Mouse (Mus musculus) MEL-GATA-1-ER (cell line): Measurements from ENCODE around the gene Dock9.

Experiments
- DNase-seq: peaks from one replicate; pipeline ENCODE4 v3.0.0-alpha.2; 2012; ENCODE audit warnings: low read depth; ENCODE audit errors: extremely low read depth

Gene Dock9

DNA sequence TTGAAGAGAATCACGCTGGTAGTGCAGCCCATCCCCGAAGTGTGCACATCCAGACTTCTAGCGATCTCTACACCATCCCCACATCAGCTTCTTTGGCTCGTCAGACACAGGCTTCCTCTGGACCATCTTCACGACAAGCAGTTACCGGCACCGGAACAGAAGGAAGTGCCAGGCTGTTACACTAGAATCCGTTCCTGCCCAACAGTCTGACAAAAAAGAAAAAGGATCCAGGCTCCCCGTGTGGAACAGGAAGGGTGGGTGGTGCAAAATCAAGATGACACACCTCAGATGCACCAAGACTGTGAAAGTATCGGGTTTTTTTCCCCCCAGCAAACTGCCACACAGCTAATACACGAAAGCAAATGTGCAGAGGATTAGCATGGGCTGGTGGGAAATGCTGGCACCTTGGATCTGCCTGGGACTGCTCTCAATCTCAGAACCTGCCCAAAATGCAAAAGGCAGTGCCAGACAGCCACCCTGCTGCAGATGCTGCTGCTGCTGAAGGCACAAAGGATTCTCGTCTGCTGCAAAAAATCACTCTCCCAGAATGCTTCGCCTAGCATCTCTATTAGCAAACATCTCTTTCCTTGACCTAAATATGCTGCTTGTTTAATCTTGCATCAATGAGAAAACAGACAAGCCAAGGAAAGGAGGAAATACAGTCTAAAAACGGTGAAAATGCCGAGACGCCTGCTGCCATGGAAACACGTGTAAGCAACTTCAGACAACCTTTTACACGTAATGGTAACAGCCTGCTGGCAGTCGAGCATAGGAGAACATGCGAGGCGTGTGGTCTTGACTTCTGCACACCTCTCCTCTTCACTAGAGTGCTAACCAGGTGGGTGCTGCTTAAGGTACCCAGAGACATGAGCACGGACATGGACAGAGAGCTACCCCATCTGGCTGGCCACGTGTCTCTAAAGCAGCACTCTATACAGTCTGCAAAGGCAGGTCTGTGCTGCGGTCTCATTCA, 58.9 kb downstream of the Dock9 start:
- no peak for DNase-seq

DNA sequence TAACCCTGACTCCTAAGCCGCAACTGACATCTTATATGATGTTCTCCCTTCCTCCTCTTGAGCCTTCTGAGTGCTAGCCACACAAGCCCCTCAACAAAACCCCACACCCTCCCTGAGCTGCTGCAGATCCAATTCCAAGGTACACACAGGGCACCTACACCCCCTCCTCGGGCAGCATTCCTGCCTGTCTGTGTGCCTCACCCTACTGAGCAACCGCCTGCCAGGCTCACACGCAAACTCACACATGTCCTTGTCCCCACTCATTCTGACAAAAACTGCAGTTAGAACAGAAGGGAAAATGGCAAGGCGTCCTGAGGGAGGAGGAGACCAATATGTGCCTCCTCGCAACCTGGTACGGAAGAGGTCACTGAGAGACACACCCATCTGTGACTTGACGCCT, 60.4 kb downstream of the Dock9 start:
- DNase-seq = no peak

GRCm38 (mm10) chr14:121735678-121736077, 62.0 kb downstream of the Dock9 start:
- peak; percentile 14 for DNase-seq

DNA sequence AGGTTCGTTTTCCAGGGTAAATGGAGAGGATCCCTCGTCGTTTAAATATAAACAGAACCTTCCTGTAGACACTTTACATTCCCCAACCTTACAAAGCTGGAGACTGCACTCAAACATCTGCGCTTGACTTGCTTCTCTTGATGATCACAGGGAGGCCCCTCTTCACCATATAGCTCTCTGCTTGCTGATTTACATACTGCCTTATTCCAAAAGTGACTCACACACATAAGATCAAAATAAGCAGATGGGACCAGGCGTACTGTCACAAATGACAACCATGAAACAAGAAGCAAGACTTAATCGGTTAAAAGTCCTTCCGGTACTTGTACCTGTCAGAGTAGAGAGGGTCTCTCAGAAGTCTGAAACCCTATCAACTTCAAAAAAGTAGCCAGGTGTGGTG, 63.4 kb downstream of the Dock9 start:
- DNase-seq = no peak

- DNase-seq = no peak
Measured at GRCm38 (mm10) chr14:121733694-121734093, 63.9 kb downstream of the Dock9 start.

- no peak for DNase-seq
Measured at GRCm38 (mm10) chr14:121732196-121732595, 65.4 kb downstream of the Dock9 start.

DNA sequence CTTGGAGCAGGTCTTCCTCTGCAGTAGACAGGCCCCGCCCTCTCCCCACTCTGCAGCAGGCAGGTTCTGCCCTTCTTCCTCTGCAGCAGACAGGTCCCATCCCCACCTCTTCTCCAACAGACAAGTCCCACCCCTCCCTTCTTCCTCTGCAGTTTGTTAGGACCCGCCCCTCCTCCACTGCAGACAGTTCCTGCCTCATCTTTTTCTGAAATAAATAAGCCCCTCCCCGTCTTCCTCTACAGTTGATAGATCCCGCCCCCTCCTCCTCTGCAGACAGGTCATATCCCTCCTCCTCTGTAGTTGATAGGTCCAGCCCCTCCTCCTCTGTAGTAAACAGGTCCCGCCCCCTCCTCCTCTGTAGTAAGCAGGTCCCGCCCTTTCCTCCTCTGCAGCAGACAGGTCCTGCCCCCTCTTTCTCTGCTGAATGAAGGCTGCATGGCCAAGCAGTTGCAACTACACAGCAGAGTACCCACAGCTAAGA, 65.9 kb downstream of the Dock9 start:
- DNase-seq = peak; percentile 76

- DNase-seq = no peak
Measured at GRCm38 (mm10) chr14:121730966-121731365, 66.7 kb downstream of the Dock9 start.

- DNase-seq = peak; percentile 5
Measured at GRCm38 (mm10) chr14:121727996-121728395, 69.6 kb downstream of the Dock9 start.

GRCm38 (mm10) chr14:121724501-121724900, 73.1 kb downstream of the Dock9 start:
- no peak for DNase-seq

GRCm38 (mm10) chr14:121722774-121723173, 74.9 kb downstream of the Dock9 start:
- DNase-seq = no peak

GRCm38 (mm10) chr14:121721431-121721830, 76.2 kb downstream of the Dock9 start:
- DNase-seq = no peak

- no peak for DNase-seq
Measured at GRCm38 (mm10) chr14:121719638-121720601, 77.7 kb downstream of the Dock9 start.

DNA sequence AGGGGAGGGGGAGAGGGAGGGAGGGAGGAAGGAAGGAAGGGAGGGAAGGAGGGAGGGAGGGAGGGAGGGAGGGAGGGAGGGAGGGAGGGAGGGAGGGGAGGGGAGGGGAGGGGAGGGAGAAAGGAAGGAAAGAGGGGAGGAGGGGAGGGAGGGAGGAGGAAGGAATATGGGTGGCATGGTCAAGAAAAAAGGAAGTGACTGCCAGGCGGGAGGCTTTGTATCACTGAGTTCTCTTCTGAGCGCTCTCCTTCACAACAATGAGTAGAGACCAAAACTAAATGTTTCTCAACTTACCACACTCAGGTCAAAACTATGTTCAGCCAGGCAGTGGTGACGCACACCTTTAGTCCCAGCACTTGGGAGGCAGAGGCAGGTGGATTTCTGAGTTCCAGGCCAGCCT, 82.8 kb downstream of the Dock9 start:
- DNase-seq = peak; percentile 8

DNA sequence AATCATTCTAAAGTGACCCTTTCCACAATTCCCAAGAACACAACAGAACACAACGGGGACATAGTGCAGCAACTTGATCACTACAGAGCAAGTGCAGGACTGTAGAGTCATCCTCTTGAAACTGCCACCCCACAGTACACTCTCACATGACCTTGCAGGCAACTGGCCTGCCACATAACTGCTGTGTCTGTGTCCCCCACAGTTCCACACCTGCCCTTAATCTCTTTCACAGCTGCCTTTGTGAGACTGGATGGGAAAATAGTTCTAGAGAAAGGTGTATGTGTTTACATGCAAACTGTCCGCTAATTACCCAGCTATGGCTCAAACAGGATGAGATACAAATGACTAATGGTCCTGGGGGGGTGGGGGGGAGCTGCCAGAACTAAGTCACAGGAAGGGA, 83.4 kb downstream of the Dock9 start:
- DNase-seq = no peak

DNA sequence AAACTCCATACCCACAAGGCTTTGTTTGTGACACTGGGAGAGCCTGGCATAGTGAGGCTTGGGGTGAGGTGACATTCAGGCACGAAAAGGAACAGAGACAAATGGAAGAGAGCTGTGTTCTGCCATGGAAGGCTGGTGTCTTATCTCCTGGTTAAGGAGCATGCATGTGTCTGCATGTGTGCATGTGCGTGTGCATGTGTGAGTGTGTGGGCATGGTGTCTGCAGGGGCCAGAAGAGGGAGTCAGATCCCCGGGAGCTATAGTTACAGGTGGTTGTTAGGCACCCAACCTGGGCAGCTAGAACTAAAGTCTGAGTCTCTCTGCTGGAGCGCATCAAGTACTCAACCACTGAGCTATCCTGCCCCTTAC, 83.8 kb downstream of the Dock9 start:
- no peak for DNase-seq

DNA sequence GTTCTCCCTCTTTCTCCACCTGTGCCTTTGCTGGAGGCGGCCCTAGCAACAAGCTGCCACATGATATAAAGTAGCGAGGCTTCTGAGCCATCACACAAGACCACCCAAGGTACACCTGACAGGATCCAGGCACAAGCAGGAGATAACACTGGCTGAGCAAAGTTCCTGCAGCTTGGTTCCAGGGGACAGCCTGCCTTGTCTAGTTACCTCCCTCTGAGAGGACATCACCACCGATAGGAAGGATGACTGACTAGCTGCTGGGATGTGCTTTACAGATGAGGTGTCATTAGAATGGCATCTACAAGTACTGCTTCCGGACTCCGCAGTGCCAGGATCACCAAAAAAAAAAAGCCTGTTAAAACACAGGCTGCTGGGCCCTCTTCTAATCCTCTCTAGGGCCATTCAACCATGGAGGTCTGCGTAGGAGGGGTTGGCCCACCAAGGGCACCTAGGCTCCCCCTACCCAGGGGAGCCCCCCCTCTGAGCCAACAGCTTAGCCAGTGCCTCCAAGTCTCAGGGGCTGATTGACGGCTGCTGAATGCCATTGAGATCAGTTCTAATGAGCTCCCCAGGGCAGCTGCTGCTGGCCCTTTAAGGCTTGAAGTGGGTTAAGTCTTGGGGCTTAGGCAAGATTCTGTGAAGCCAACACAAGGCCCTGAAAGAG, 84.3 kb downstream of the Dock9 start:
- no peak for DNase-seq

DNA sequence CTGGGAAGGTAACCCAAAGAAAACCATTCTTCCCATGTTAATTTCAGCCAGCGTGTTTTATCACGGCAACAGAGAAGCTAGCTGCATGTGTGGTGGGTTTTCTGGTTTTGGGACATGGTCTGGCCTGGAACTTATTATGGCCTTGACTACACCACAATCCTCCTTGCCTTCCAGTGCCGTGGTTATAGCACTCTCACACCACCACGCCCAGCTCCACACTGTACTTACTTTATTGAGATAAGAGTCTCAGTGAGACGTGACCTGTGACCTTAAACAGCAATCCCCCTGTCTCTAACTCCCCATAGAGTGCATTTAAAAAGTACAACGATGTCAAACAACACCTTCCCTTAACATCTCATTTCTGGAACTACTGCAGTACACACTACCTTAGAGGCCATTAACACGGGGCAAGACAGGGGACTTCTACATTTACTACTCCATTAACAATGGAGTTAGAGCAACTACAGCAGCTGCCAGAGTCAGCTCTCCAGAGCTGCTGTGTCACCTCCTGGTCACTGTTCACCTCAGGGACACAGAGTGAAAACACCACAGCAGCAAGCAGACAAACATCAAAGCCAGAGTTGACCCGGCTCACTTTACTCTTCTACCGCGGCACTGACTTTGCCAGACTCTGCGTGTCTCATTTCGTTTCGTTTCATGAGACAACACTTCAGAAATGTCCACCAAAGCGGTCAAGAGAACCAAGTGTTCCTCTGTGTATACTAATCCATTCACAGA, 86.4 kb downstream of the Dock9 start:
- DNase-seq = no peak

DNA sequence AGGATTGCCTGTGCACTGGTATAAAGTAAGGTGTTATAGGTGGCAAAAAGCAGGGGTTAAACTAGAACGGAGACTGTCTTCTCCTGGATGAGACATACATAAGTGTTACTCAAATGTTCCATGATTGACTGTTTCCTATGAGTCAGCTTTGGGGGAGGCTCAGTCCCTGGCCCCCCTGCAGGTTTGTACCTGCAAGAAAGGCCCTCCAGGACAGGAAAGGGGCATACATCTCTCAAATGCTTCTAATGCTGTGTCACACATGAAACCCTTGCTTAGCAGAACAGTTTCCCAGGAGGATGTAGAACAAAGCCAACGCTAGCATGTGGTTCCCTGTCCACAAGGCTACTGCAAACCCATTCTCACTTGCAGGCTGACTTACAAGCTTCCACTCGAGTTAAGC, 87.5 kb downstream of the Dock9 start:
- DNase-seq = no peak

- no peak for DNase-seq
Measured at GRCm38 (mm10) chr14:121708244-121708643, 89.4 kb downstream of the Dock9 start.

DNA sequence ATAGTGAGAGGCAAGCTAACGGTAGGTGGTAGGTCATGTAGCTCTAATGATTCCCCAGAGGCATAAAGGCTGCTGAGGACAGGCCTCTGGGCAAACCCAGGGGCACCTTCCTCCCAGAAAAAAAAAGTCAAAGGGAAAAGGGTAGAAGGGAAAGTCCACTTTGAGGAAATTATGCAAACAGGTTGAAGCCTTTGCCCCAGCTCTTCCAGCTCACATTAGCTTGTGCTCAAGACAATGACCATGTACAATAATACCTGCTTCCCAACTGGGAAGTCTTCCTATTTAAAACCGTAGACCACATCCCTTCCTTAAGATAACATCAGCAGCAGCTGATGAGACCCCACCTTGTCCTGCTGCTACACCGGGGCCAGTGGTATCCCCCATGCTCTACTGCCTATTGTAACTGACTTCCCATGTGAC, 91.1 kb downstream of the Dock9 start:
- DNase-seq = no peak
